10 mouse cellular contexts compared by ENCODE assay signal in genomic region chr6:149132311-149133077, GRCm38 (mm10). TPM values are rescaled to one million over a fixed set of nuclear protein-coding genes. Genes with fewer than 3 reads are reported as not detected.
DNase-seq lines count a peak whose midpoint lies in the region; ATAC-seq and TF ChIP-seq lines count a peak whose summit lies in the region.
"Had no signal": no experiment of that assay in that cellular context is flagged by ENCODE, and none has a peak within 500 bp of the region (broad histone marks: within the 10 kb centered on the region; RNA-seq: fewer than 3 reads in every experiment).

No protein-coding gene starts in this region.

- no peaks in the 10 kb centered on the region for H3K36me3 ChIP-seq in hindbrain, embryonic 10.5 days
- no peaks in the 10 kb centered on the region for H3K36me3 ChIP-seq in midbrain, postnatal 0 days (ENCODE audit: insufficient read depth, low read length)
- H3K36me3 ChIP-seq: embryonic facial prominence, embryonic 13.5 days had no signal

- H3K9ac ChIP-seq in midbrain, postnatal 0 days (replicated peaks; ENCODE audit: low read length, poor library complexity, severe bottlenecking): no peak overlapping the region
- H3K9ac ChIP-seq: embryonic facial prominence, embryonic 13.5 days had no signal

- H3K27me3 ChIP-seq in hindbrain, embryonic 10.5 days (ENCODE audit: insufficient read depth, poor library complexity, severe bottlenecking): no peaks in the 10 kb centered on the region
- no peaks in the 10 kb centered on the region for H3K27me3 ChIP-seq in midbrain, postnatal 0 days (ENCODE audit: insufficient read depth, low read length)
- H3K27me3 ChIP-seq: embryonic facial prominence, embryonic 13.5 days had no signal

- TF ChIP-seq POLR2A in cortical plate, adult 2 months (IDR thresholded peaks at IDR 0.05; ENCODE audit: extremely low read depth, insufficient read depth, low read length): no peak

- TF ChIP-seq CTCF in cortical plate, adult 2 months (IDR thresholded peaks at IDR 0.05; ENCODE audit: extremely low read depth, insufficient read depth, low read length): peak; percentile 63
- peak; percentile 76 for TF ChIP-seq CTCF in midbrain, postnatal 0 days (IDR thresholded peaks at IDR 0.05)

- no peak overlapping the region for H3K27ac ChIP-seq in cortical plate, adult 2 months (ENCODE audit: insufficient read depth, low read length)
- H3K27ac ChIP-seq in hindbrain, embryonic 10.5 days: no peak overlapping the region
- H3K27ac ChIP-seq in midbrain, postnatal 0 days (ENCODE audit: low read depth, low read length): no peak overlapping the region
- H3K27ac ChIP-seq: embryonic facial prominence, embryonic 13.5 days; macrophage had no signal

- 32% methylated on average over 5 of the region's 5 CpGs for WGBS in hindbrain, embryonic 10.5 days
- WGBS in midbrain, postnatal 0 days: 34% methylated on average over 5 of the region's 5 CpGs

- peak; percentile 19 to 32 for DNase-seq in layer of hippocampus, postnatal 10 days (ENCODE audit: low spot score in 2 of 2)
- DNase-seq in layer of hippocampus, postnatal 36 days: no peak
- DNase-seq in Muller cell, postnatal 12 days (ENCODE audit: inconsistent ontology term): peak; percentile 70
- peak; percentile 45 for DNase-seq in hindbrain, embryonic 10.5 days (ENCODE audit: low spot score)
- DNase-seq in liver: peak; percentile 48
- DNase-seq in midbrain, postnatal 0 days (ENCODE audit: low spot score): peak; percentile 81

- no peaks in the 10 kb centered on the region for H3K4me1 ChIP-seq in cortical plate, adult 2 months (ENCODE audit: control insufficient read depth, insufficient read depth, low read length)
- peaks cover 17% of the 10 kb centered on the region for H3K4me1 ChIP-seq in hindbrain, embryonic 10.5 days (replicated peaks)
- no peaks in the 10 kb centered on the region for H3K4me1 ChIP-seq in midbrain, postnatal 0 days (ENCODE audit: insufficient read depth, low read length)
- H3K4me1 ChIP-seq: embryonic facial prominence, embryonic 13.5 days had no signal

- H3K4me2 ChIP-seq in midbrain, postnatal 0 days (ENCODE audit: low read depth, low read length, poor library complexity, severe bottlenecking): no peak overlapping the region
- H3K4me2 ChIP-seq: embryonic facial prominence, embryonic 13.5 days had no signal

- ATAC-seq in midbrain, postnatal 0 days (ENCODE audit: low FRiP score): no peak
- ATAC-seq in erythroid progenitor cell, adult 5-6 weeks (replicated peaks; ENCODE audit: low FRiP score, poor library complexity, severe bottlenecking): no peak

- H3K9me3 ChIP-seq in hindbrain, embryonic 10.5 days: no peaks in the 10 kb centered on the region
- H3K9me3 ChIP-seq in midbrain, postnatal 0 days (ENCODE audit: low read length): no peaks in the 10 kb centered on the region
- H3K9me3 ChIP-seq: embryonic facial prominence, embryonic 13.5 days had no signal

- no peak overlapping the region for H3K4me3 ChIP-seq in cortical plate, adult 2 months (ENCODE audit: insufficient read depth, low read length)
- no peak overlapping the region for H3K4me3 ChIP-seq in hindbrain, embryonic 10.5 days
- no peak overlapping the region for H3K4me3 ChIP-seq in midbrain, postnatal 0 days (ENCODE audit: low read depth, low read length)
- H3K4me3 ChIP-seq: embryonic facial prominence, embryonic 13.5 days had no signal

RNA-seq across cellular contexts. Expression of gene Gm10203, which starts 2.5 kb away (rescaled TPM):
- total RNA-seq in layer of hippocampus, postnatal 10 days (2021): not detected
- total RNA-seq in layer of hippocampus, postnatal 36 days (2021): not detected
- polyA plus RNA-seq in cortical plate, adult 2 months (2012; rRNA removed): not detected in 2 replicates
- polyA plus RNA-seq in hindbrain, embryonic 10.5 days (2016; fragmentation: Nextera tagmentation; extraction: Ambion mirVana): not detected in 2 replicates
- not detected in 2 replicates for total RNA-seq in midbrain, postnatal 0 days (2014; rRNA removed)
- not detected in 2 replicates for polyA plus RNA-seq in midbrain, postnatal 0 days (2015; fragmentation: Nextera tagmentation; extraction: Ambion mirVana)
- total RNA-seq in erythroid progenitor cell, adult 5-6 weeks (2015; ENCODE audit: low replicate concordance): not detected in 2 replicates
- total RNA-seq in erythroid progenitor cell, adult 5-6 weeks (2017; ENCODE audit: low replicate concordance): not detected in 2 replicates
- polyA plus RNA-seq: embryonic facial prominence, embryonic 13.5 days; macrophage had no signal

RNA-seq across cellular contexts. Expression of gene Etfbkmt, which starts 7.2 kb away (rescaled TPM):
- total RNA-seq in layer of hippocampus, postnatal 10 days (2021): 1 to 10 TPM; 2.6 to 3.3 TPM
- total RNA-seq in layer of hippocampus, postnatal 36 days (2021): 1 to 10 TPM; 4.1 to 5.0 TPM
- polyA plus RNA-seq in cortical plate, adult 2 months (2012; rRNA removed): 5.3 and 5.7 TPM in 2 replicates
- 8.8 and 10.7 TPM in 2 replicates for polyA plus RNA-seq in hindbrain, embryonic 10.5 days (2016; fragmentation: Nextera tagmentation; extraction: Ambion mirVana)
- total RNA-seq in midbrain, postnatal 0 days (2014; rRNA removed): 4.8 and 5.3 TPM in 2 replicates
- 5.7 and 6.8 TPM in 2 replicates for polyA plus RNA-seq in midbrain, postnatal 0 days (2015; fragmentation: Nextera tagmentation; extraction: Ambion mirVana)
- total RNA-seq in erythroid progenitor cell, adult 5-6 weeks (2015; ENCODE audit: low replicate concordance): 4.6 and 9.4 TPM in 2 replicates
- total RNA-seq in erythroid progenitor cell, adult 5-6 weeks (2017; ENCODE audit: low replicate concordance): 4.5 and 6.0 TPM in 2 replicates

RNA-seq across cellular contexts. Expression of gene Dennd5b, which starts 31.0 kb away (rescaled TPM):
- 10 to 100 TPM; 35.5 to 40.6 TPM for total RNA-seq in layer of hippocampus, postnatal 10 days (2021)
- 10 to 100 TPM; 47.8 to 49.5 TPM for total RNA-seq in layer of hippocampus, postnatal 36 days (2021)
- polyA plus RNA-seq in cortical plate, adult 2 months (2012; rRNA removed): 20.4 and 20.6 TPM in 2 replicates
- 10.5 and 11.0 TPM in 2 replicates for polyA plus RNA-seq in hindbrain, embryonic 10.5 days (2016; fragmentation: Nextera tagmentation; extraction: Ambion mirVana)
- total RNA-seq in midbrain, postnatal 0 days (2014; rRNA removed): 47.1 and 51.0 TPM in 2 replicates
- 8.5 and 11.0 TPM in 2 replicates for polyA plus RNA-seq in midbrain, postnatal 0 days (2015; fragmentation: Nextera tagmentation; extraction: Ambion mirVana)
- 2.5 and 3.6 TPM in 2 replicates for total RNA-seq in erythroid progenitor cell, adult 5-6 weeks (2015; ENCODE audit: low replicate concordance)
- 0.91 and 6.2 TPM in 2 replicates for total RNA-seq in erythroid progenitor cell, adult 5-6 weeks (2017; ENCODE audit: low replicate concordance)

RNA-seq across cellular contexts. Expression of gene Amn1, which starts 56.0 kb away (rescaled TPM):
- total RNA-seq in layer of hippocampus, postnatal 10 days (2021): 10 to 100 TPM; 39.8 to 41.7 TPM
- 10 to 100 TPM; 27.1 to 32.5 TPM for total RNA-seq in layer of hippocampus, postnatal 36 days (2021)
- polyA plus RNA-seq in cortical plate, adult 2 months (2012; rRNA removed): 20.6 and 22.4 TPM in 2 replicates
- 51.9 and 70.0 TPM in 2 replicates for polyA plus RNA-seq in hindbrain, embryonic 10.5 days (2016; fragmentation: Nextera tagmentation; extraction: Ambion mirVana)
- total RNA-seq in midbrain, postnatal 0 days (2014; rRNA removed): 50.3 and 83.9 TPM in 2 replicates
- 88.2 and 98.6 TPM in 2 replicates for polyA plus RNA-seq in midbrain, postnatal 0 days (2015; fragmentation: Nextera tagmentation; extraction: Ambion mirVana)
- 3.4 and 3.6 TPM in 2 replicates for total RNA-seq in erythroid progenitor cell, adult 5-6 weeks (2015; ENCODE audit: low replicate concordance)
- total RNA-seq in erythroid progenitor cell, adult 5-6 weeks (2017; ENCODE audit: low replicate concordance): 1.4 and 5.4 TPM in 2 replicates

Comparison
In these comparisons a context has a peak if more than half of its experiments do, and no peak if none do; other contexts are left out.
1. DNase-seq: peak in layer of hippocampus, postnatal 10 days (2 of 2), Muller cell, postnatal 12 days (single experiment), hindbrain, embryonic 10.5 days (single experiment), liver (single experiment) and midbrain, postnatal 0 days (single experiment); none in layer of hippocampus, postnatal 36 days (0 of 2).